Mouse (Mus musculus) right cerebral cortex, adult 18-20 months (tissue): Measurements from ENCODE around the gene Scfd2.

Experiments used
- DNase-seq: peaks from one replicate; pipeline ENCODE4 v3.0.0; 2022; ENCODE audit warnings: mixed read lengths

Gene Scfd2

DNA sequence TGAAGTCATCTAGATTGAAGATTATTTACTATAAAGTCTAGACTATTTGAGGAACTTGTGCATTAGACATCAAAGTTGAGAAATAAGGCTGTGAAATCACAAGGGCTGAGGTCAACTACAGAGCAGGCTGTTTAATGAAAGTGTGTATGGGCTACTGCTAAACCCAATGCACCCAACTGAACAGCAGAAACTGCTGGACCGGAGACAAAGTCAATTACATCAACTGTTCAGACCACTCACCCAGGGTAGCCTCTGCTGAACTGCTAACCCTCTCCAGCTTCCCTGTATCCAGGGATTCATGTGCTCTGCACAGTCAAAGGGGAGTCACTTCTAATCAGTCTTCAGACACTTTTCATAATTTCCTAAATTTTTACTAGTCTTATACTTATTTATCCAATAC, 292.2 kb downstream of the Scfd2 start:
- no peak for DNase-seq

DNA sequence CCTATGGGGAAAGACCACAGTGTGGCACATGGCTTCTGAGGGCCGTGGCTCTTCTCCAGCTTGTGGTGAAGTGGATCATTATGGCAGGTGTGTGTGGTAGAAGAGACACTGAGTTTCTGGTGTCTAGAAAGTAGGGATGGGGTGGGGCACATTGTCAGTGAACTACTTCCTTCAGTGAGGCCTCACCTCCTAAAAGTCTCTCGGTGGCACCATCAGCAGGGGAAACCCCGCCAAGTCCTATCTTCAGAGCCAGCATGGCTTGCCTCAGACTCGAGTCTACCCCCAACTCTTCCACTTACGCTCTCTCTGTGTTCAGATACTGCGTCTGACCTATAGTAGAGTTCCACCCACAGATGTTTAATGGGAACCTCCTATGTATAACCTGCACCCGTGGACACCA, 297.8 kb downstream of the Scfd2 start:
- DNase-seq = no peak

DNA sequence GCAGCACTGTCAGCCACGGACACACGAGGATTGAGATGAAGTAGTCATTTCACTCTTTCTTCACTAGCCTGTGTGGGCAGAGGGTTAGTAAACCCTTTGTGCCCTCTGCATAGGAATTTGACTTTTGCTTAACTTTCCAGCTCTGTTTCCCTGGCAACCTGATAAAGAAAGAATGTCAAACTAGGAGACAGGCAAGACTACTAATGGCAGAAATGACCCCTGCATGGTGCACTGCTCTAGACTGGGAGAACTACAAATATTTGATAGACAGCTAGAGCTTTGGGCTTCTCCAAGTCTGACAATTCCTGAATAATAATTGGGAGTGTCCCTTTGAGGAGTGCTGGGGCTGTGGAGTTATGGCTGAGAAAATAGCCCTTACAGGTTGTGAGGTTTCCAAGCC, 301.0 kb downstream of the Scfd2 start:
- no peak for DNase-seq

DNA sequence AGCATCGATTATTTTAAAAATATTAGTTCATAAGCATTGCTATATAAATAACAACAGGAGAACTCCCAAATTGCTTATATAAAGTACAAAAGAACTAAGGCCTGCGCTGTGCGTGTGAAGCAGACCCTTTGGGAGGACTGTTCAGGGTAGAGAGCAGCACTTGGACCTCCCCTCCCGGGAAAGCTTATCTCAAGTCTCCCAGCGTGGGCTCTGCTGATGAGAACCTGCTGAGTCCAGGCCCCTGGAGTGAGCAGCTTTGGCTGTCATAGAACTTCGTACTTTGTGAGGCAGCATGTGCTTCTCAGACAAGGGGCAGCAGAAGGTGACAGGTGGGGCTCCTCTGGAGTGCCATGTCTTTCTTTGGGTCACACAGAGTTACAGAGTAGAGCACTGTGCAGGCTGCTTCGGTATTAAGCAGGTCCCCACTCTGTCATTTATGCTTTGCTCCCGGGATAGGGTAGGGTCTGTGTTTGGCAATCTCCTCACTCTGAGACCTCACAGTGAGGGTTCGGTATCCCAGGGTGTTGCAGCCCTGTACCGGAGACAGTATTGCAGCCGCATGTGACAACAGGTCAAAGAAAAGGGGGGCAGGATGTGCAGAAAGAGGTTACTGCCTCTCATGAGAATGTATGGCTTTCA, 301.7 kb downstream of the Scfd2 start:
- no peak for DNase-seq

DNA sequence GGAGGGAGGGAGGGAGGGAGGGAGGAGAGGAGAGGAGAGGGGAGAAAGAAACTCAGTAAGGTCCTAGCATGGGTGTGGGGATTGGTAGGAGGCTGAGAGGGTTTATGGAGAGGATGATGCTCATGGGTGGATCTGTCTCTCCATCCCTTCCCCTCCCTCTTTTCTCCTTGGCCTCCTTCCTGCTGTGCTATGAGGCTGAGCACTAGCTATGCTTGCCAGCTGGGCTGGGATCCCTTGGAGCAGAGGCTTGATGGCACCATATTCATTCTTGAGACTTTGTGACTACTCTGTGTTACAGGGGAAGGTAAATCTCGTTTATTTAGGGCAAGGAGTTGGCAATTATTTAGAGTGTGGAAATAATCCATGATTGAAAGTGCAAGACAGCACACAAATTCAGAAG, 302.6 kb downstream of the Scfd2 start:
- DNase-seq = no peak

DNA sequence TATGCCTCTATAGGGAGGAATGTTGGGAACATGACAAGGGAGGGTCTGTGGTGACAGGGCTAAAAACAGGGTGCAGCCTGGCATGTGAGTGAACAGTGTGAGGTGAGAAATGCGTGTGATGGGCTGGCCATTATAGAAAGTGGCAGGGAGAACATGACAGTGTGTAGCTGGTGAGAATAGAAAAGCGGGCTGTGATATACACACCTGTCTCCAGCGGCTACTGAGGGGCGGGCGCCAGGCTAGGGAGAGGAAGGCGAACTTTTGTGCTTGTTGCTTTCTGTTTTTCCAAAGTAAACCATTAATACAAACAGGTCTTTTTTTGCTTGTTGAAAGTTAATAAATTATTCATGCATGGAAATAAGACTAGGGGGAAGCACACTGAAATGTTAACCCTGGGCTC, 304.2 kb downstream of the Scfd2 start:
- DNase-seq = no peak

DNA sequence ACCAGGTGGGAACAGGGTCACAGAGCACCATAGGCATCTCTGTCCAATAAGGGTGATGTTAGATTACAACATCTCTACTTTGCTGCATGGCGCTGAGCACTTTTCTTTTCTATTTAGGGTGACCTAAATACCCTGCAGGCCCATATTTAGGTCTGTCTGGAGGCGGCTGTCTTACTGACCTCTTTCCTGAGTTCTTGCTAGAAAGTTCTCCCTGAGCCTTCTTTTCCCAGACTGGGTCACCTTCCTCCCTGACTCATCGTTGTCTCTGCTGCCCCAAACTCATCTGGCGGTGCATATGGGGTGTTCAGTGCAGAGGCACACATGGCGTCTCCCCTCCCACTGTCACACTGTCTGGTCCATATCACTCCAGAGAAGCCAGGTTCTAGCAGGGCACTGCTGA, 305.4 kb downstream of the Scfd2 start:
- DNase-seq = peak; percentile 44

DNA sequence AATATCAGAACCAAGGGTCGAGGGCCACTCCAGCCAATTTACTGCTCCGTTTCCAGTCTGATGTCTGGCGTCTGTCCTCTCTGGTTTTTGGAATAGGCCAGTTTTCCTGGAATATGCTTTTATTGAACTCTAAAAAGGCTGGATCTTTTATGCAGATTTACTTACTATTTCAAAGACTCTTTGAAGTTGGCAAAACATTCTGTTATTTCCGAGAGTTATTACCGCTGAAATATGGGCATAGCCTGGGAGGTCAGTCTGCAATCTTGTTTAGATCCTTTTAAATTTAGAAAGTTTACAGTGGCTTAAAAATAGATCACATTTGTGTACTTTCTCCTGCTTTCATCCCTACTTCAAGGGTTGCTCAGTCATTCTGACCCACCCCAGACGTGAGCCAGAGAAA, 307.1 kb downstream of the Scfd2 start:
- no peak for DNase-seq

DNA sequence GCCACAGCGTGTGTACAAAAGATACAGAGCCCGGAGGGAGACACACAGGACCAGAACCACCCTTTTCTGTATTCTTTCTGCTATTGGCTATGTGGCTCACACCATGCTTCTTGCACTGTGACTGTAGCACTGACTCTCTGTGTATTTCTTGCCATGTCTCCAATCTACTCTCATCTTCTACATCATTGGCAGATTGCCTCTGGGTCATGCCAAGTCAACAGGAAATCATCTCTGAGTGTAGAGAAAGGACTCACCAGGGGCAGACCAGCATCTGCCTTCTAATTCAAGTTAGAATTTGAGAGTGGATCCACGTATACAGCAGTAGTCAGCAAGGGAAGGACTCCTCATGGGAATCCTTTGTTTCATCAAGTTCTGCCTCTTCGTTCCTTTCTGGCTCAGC, 308.9 kb downstream of the Scfd2 start:
- DNase-seq = no peak

DNA sequence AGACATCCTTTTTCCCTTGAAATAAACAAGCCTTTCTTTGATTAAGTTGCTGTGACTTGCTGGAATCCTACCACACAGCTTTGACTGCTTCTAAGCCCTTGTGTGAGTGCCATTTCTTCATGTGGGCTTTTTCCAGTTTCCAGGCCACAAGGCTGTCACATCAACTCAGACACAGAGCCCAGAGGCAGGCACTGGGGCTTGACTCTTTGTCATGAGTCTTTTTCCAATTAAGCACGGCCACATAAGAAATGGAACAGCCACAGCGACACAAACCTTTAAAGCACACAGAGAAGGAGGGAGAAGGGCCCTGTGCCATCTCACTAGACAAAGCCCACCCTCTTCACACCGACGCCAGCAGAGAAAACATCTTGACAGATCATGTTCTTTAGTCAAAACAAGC, 313.0 kb downstream of the Scfd2 start:
- no peak for DNase-seq

DNA sequence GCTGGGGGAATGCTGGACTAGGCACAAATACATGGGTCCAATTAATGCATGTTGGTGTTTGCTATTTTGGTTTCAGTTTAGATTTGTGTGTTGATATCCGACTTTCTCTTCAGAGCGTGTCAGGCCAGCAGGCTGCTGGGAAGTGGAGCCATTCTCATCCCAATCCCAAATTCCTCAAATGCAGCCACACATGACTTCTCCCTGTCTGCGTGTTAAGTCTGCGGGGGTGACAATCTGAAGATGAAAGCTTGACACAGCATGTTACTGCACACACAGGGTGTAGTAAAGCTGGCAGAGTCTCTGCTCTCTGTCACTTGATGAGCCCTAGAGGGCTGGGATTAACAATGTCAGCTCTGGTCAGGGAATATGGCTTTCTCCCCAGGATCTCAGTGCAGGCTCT, 316.4 kb downstream of the Scfd2 start:
- no peak for DNase-seq

DNA sequence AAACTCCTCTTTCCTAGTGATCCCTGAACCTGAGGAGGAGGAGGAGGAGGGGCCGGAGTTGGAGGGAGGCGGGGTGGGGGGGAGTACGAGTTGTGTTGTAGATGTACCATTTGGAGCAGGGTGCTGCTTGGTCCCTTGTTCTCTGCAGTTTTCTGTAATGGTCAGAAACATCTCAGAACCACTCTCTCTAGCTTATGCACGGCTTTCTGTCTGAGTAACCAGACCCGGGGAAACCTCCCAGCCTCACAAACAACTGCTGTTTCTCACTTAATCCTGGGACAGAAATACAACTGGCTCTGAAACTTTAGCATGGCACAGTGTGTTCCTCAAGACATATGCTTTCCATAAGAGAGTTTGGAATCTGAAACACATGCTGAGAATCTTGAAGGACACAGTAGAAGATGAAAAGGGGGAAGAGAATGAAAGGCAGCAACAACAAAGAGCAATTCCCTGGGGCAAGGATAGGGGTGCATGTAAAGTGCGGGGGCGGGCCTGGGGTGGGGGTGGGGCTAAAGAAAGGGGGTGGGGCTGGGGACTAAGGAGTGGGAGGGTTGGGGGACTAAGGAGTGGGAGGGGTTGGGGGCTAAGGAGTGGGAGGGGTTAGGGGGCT, 317.0 kb downstream of the Scfd2 start:
- DNase-seq = no peak

DNA sequence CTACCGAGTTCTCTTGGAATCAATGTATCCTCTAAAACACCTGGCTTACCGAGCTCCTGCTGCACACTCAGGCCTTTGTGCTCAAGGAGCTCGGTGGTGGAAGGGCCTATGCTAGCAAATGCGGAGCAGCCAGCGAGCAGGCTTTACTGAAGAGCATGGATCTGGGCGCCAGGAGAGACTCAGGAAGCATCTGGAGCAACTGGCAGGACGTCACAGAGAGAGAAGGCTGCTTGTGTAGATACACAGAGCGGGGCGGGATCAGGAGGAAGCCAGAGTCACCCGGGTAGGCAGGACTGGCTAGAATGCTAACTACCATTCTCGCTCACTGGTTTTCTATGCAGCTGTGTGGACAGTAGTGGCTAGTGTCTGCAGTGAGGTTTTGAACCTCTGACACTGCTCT, 320.2 kb downstream of the Scfd2 start:
- DNase-seq = no peak

DNA sequence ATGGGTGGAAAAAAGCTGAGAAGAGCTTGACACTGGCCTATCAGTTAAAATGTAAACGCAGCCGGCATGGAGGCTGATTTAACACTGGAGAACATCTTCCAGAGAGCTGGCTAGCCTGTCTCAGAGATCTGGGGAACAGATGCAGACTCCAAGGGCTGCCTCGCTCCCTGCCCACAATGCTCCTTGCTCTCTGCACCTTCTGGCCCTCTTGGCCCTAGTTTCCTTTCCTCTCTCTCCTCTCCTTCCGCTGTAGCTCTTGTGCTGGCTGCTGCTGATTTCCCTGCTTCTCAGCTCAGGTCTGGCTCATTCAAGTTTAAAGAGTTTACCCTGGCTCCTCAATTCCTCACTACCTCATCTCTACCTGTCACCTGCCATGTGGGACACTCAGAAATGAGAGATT, 321.9 kb downstream of the Scfd2 start:
- DNase-seq = no peak

DNA sequence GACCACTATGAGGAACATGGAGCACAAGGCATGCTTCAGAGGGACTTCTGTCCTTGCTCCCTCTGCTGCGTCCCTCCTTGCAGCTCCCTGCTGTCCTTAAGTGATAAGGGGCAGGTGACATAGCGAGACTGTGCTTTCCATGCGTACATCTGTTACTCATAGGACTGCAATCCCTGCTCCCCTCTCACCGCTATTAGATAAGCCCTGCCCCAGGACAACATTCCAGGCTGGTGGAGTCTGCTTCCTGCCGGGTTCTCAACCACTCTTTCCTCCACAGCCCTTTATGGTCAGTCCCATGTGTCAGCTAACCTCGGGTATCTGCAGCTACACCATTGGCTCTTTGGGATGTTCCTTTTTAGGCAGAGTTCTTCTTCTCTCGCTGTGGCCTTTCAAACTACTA, 323.1 kb downstream of the Scfd2 start:
- no peak for DNase-seq

DNA sequence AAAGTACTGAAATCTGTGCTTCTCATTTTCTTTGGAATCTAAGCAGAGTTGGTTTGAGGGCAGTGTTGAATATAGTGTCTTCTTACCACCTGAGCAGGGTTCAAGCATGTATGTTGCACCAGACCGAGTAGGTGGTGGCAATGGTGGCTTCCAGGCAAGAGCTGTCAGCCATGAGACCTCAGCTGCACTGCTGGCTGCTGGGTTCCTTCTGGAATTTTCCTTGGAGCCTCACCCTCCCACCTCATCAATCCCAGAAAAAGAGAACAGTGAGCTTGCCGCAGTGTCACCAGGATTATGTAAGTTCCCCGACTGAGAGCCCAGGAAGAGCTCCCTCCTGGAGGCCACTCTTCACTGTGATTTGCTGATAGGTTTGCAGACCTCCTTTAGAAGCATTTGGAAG, 324.4 kb downstream of the Scfd2 start:
- peak; percentile 74 for DNase-seq

DNA sequence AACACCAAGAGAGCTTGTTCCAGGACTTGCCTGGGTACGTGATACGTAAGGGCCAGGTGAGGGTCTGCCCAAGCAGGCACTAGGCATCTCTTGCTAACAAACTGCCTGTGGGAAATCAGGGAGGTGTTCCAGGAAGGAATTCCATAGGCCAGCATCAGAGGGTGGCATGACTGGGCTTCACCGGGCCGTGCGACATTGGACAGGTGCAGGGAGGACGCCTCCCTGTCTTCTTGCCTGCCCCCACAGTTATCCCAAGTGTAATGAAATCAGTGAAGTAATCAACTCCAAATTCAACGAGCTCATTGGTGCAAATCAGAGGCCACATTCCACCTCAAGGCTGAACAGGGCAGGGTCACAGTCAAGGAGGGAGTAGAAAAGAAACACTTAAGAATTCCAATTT, 324.9 kb downstream of the Scfd2 start:
- DNase-seq = no peak

DNA sequence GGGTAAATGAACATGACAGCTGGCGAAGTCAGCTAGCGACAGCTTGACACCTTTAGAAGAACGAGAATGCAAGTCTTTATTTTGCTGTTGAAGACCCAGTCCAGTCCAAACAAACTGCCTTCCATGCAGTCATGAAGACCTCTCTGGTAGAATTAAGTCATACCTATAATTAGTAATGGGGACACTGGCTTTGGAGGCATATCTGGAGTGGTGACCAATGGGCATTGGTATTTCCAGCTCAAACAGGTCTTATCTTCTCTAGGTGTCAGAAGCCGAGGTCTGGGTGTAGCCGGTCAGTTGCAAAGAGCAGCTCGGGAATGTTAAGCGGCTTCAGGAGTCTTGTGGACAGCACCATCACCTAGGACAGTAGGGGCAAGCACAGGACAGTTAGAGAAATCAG, 325.5 kb downstream of the Scfd2 start:
- DNase-seq = no peak

DNA sequence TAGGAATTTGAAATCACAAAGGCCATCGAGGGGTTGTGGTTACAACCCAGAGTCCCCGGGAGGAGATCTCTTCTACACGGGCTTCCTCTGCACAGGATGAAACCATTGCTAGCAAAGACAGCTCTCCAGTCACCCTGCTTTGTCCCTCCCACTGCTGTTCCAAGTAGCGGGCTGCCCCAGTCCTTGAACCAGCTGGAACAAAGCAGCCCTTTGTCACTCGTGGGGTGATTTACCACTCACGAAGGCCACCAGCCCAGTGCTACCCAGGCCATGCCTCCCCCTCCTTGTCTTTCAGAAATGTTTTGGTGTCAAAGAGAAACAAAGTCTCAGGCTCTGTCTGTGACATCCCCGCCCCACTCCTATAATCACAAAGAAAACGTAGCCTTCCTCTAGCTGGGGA, 326.1 kb downstream of the Scfd2 start:
- DNase-seq = no peak

DNA sequence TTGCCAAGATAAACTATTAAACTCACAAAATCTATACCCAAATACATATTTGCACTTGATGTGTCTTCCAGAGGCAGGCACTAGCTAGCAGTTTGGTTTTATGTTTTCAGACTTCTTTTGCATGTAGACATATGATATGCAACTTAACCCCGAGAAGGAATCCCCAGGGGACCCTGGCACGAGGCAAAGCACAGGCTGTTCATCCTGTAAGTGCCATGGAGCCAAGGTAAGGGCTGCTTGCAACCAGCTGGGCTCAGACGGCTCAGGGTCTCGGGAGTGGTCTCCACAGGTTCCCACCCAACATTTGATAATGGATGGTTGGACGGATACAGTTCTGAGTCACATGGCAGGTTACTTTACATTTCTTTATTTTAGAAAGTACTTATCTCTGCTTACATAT, 327.1 kb downstream of the Scfd2 start:
- no peak for DNase-seq

DNA sequence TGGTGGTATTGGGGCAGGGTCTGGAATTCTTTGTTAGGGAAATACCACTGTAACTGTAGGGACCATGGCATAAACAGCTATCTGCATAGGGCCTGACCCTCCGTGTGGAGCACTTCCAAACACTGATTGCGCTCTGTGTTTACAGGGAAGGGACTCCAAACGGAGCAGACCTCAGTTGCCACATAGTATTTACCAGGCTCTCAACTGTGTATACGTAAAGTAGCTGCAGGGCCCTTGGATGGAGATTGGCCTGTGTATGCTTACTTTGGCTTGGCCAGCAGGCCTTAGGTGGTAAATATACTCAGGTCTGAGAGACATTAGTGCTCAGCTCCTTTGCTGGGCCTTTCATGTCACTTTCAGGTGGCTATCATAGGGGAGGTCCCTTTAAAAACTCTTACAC, 329.0 kb downstream of the Scfd2 start:
- no peak for DNase-seq

DNA sequence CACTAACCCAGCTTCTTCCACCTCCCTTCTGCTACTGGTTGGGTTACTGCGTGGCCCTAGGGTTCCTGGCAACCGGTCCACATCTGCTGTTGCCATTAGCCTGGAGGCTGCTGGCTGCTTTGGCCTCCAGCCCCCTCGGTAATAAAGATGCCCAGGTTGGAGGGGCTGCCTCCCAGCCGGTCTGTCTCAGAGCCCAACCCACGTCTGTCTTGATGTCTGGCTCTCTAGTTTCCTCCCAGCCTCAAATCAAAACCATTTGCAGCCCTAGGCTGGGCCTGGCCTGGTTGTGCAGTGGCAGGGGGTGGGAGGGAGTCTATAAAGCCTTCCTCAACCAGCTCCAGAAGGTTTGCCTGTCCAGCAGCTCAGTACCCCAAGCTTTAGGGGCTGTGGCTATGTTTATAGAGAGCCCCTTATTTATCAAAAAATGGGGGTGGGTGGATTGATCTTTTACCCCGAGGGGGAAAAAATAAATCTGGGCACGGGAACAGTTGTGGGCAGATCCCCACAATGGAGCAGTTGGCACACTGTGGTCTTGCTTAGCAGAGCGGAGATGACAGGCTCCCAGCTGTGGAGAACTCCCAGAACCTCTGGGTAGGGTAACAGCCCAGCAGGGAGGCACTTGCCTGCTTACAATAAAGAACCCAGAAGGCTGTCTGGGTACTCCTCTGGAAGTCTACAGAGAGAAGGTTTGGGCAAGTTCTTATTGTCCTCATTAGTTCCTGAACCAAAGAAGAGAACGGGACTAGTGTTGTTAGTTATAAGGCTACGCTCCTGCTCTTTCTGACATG, 329.8 kb downstream of the Scfd2 start:
- DNase-seq = no peak

DNA sequence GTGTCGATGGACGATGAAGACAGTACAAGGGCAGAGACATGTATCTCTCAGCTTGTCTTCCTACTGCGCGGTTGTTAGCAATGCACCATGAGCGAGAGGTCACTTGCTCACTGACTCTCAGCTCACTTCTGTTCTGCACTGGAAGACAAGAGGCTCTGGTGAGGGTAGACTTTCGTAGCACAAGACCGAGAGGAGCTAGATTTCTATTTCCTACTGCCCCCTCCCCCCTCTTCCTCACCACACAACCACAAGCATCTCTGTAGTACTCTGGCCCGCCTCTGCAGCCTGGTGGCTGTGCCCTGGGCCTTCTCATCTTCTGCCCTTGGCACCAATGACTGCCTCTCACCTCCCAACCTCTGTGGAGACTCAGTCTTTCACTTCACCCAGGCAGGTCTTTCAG, 331.1 kb downstream of the Scfd2 start:
- DNase-seq = no peak

DNA sequence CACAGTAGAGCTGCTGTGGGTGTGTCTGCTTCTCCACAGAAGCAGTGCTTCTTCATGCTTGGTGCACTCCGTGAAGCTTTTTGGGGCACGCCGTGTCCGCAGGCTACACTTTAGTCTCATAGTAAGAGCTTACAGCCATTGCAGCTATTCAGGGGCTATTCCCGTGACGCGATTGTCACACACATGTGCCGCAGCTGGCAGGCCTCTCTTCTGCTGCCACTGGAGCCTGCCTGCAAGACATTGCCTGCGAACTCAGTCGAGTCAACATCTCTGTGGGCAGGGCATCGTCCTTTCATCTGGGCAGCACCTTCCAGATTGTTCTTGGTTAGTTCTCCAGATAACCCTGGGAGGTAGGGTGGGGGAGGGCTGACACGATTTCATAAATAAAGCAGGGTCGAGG, 331.8 kb downstream of the Scfd2 start:
- DNase-seq = no peak

DNA sequence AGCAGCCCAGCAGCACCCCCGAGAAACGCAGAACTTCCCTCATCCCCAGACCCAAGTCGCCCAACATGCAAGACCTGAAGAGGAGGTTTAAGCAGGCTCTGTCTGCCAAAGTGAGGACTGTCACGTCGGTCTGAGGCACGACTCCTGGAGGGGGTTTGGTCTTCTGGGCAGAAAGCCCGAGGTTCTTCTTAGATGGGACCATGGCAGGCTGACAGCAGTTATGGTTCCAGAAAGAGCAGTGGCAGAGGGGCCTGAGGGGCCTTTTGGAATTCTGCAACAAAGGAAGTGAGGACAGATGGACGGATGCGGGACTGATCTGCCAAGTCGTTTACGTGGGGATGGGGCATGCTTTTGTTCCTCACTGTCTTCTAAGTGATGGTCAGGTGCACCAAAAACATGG, 333.1 kb downstream of the Scfd2 start:
- no peak for DNase-seq
